Mouse (Mus musculus) limb, embryonic 10.5 days (tissue): ENCODE results near the gene Tbr1. TPM values are rescaled to one million over a fixed set of nuclear protein-coding genes. Genes with fewer than 3 reads are reported as not detected.
A peak's percentile ranks its signal among the peaks of the same experiment; 100 is the strongest.

Experiments used
- DNase-seq: peaks from one replicate; pipeline ENCODE4 v3.0.0-alpha.2; 2017; ENCODE audit warnings: low spot score
- H3K27ac ChIP-seq: fragments of 300-500 bp; sonication (generic); 2 replicates; pipeline ENCODE4 v1.5.1; 2016; ENCODE audit warnings: mild to moderate bottlenecking
- H3K27me3 ChIP-seq: fragments of 300-500 bp; sonication (generic); 2 replicates; pipeline ENCODE4 v1.6.1; 2016; ENCODE audit warnings: low read depth, mild to moderate bottlenecking; ENCODE audit not compliant: poor library complexity, severe bottlenecking
- H3K36me3 ChIP-seq: fragments of 300-500 bp; sonication (generic); 2 replicates; pipeline ENCODE4 v1.6.1; 2016; ENCODE audit warnings: mild to moderate bottlenecking, moderate library complexity
- H3K4me1 ChIP-seq: fragments of 300-500 bp; sonication (generic); 2 replicates; pipeline ENCODE4 v1.6.1; 2016
- H3K4me3 ChIP-seq: fragments of 300-500 bp; sonication (generic); 2 replicates; pipeline ENCODE4 v1.5.1; 2016; ENCODE audit warnings: mild to moderate bottlenecking, moderate library complexity
- H3K9me3 ChIP-seq: fragments of 300-500 bp; sonication (generic); replicated peaks from 2 replicates; pipeline ENCODE4 v1.6.1; 2016; ENCODE audit warnings: mild to moderate bottlenecking
- WGBS: fragments of 180-500 bp; shearing (Covaris S2); methylation state at CpG from one replicate; pipeline ENCODE4 v1.1.7; 2016; 5-methylcytosine and 5-hydroxymethylcytosine counted together
- polyA plus RNA-seq: library from polyadenylated mRNA; unstranded; fragments of >200 nt; fragmentation: Nextera tagmentation; extraction: Ambion mirVana; gene quantifications from 2 replicates; pipeline ENCODE4 v1.2.1, GENCODE M21; 2016

Tbr1 gene
- 0.04 and 0.10 TPM in 2 replicates for polyA plus RNA-seq

DNA sequence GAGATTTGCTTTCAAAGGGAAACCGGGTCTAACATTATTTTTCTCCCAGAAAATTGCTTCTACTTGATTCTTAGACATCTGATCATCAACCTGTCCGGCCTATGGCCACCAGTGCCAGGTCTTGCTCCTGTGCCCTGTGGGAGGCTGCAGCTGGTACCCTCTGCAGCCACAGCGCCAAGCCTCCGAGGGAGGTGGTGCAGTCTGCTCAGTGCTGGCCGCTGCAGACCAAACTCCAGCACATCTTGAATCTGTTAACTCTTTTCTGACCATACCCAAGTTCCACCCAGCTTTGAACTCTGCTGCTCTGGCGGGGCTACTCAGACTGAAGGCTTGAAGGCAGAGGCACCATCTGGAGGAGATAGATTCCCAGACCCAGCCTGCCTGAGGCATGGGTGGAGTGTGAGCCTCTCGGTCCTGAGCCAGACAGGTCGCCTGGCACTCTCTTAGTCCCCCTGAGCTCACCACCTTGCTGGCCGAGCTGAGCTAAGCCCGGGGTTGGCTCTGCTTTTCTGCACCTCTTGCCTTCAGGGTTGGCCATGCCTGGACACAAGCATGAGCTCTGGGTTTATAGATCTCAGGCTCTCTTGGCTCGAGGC, at the start of gene Tbr1:
Gene Tbr1, plus strand, starts transcription at position 275 of the 596 bp plus-strand sequence.
- Histone ChIP-seq H3K36me3 (peaks cover 8% of the 10 kb centered on the region; the same call in 1 of the 2 replicates), H3K4me1 (peaks cover 34% of the 10 kb centered on the region), H3K4me3 (no peak within 1 kb of the TSS; the same call in 1 of the 2 replicates), H3K27ac (no peak within 1 kb of the TSS), H3K9me3 (no peaks in the 10 kb centered on the region), H3K27me3 (peaks cover 66% of the 10 kb centered on the region)
- peak; percentile 63 for DNase-seq
- 2% methylated on average over 11 of the region's 11 CpGs for WGBS

DNA sequence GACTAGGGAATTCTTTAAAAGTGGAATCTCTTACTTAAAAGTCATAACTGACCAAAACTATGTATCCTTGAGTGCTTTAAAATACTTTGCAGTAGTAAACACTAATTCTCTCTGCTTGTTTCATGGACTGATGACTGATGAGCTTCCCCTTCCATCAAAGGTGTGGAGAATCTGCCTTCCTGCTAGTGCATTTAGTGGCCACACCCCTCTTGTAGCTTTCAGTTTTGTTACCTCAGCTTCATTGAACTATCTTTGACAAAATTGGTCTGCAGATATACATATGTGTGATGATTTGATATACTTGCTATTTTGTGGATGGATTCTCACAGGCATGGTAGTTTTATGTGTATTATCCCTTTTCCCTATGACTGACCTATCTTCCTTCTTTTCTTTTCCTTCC, 47.7 kb upstream of the Tbr1 start:
- H3K9me3 ChIP-seq = no peaks in the 10 kb centered on the region
- DNase-seq = no peak

DNA sequence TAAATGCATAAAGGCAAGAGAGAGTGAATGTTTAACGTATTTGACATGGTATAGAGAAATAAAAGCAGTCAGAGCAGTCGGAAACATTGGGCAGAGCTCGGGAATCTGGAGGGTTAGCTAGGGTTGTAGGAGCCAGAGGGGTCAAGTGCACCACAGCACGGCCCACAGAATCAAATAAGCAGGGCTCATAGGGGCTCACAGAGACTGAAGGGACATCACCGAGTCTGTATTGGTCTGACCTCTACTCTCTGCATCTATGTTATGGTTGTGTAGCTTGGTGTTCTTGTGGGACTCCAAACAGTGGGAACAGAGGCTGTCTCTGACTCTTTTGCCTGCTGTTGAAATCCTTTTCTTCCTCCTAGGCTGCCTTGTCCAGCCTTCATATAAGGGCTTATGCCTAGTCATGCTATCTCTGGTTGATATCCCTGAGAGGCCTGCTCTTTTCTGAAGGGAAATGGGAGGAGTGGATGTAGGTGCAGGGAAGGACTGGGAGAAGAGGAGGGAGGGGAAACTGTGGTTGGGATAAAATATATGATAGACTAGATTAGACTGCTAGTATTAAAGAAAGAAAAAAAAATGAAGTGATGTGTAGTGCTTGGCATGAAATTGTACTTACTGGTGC, 43.4 kb upstream of the Tbr1 start:
- Histone ChIP-seq H3K9me3 (no peaks in the 10 kb centered on the region), H3K36me3 (0 out of 2 replicates have a peak, but pooled peaks cover 4% of the 10 kb centered on the region), H3K27ac (no peak overlapping the region), H3K4me1 (no peaks in the 10 kb centered on the region; the same call in 1 of the 2 replicates), H3K27me3 (no peaks in the 10 kb centered on the region), H3K4me3 (no peak overlapping the region)
- WGBS = 86% methylated on average over 5 of the region's 5 CpGs
- DNase-seq = no peak

More for the DNA sequence above, 47.7 kb upstream of the Tbr1 start:
- H3K4me3 ChIP-seq = no peak overlapping the region
- no peaks in the 10 kb centered on the region for H3K27me3 ChIP-seq
- H3K27ac ChIP-seq = no peak overlapping the region
- peaks cover 11% of the 10 kb centered on the region for H3K4me1 ChIP-seq
- H3K36me3 ChIP-seq = no peaks in the 10 kb centered on the region

DNA sequence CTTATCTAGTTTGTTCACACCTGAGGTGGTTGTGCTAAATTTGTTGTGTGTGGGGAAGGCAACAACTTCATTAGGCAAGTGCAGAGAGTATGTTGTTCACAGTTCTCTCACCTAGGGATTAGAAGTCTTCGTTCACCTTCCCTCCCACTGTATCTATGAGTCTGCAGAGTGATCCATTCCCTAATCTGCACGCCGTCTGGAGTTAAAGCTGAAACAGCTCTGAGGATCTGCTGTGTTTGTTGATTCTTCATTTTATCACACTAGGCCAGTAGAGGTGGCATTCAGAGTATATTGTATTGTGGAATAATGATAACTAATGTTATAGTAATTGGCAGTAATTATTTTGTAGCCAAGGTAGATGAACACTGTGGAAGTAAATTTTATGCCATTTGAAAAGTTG, 42.7 kb upstream of the Tbr1 start:
- Histone ChIP-seq H3K4me3 (no peak overlapping the region), H3K36me3 (peaks cover 8% of the 10 kb centered on the region; the same call in 1 of the 2 replicates), H3K4me1 (peaks cover 4% of the 10 kb centered on the region; the same call in 1 of the 2 replicates), H3K27ac (no peak overlapping the region), H3K9me3 (no peaks in the 10 kb centered on the region), H3K27me3 (no peaks in the 10 kb centered on the region)
- WGBS = 94% methylated on average over 3 of the region's 3 CpGs
- DNase-seq = no peak

DNA sequence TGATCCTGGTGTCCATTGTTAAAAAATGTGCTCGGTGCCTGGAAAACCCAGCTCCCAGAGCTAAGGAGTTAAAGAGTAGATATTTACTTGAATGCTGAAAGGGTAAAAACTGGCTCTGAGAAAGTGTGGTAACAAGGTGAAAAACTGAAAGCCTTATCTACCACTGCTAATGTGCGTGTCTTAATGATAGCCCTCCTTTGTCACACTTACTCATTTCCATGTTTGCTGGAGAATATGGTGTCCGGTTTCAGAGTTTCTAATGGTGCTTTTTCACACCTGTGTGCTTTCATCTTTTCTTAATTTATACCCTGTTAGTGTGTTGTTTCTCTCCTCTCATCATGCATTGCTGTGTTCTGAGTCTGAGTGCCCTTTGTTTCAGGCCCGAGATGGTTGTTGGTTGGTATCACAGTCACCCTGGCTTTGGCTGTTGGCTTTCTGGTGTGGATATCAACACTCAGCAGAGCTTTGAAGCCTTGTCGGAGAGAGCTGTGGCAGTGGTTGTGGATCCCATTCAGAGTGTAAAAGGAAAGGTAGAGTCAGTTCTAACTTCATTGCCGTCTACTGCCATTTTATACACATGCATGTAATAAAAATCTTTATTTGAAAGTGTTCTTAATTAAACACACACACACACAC, 38.1 kb upstream of the Tbr1 start:
- Histone ChIP-seq H3K4me3 (no peak overlapping the region), H3K9me3 (no peaks in the 10 kb centered on the region), H3K4me1 (peaks cover 4% of the 10 kb centered on the region; the same call in 1 of the 2 replicates), H3K36me3 (peaks cover 8% of the 10 kb centered on the region; the same call in 1 of the 2 replicates), H3K27ac (no peak overlapping the region), H3K27me3 (no peaks in the 10 kb centered on the region)
- DNase-seq = no peak
- WGBS = 71% methylated on average over 6 of the region's 6 CpGs

DNA sequence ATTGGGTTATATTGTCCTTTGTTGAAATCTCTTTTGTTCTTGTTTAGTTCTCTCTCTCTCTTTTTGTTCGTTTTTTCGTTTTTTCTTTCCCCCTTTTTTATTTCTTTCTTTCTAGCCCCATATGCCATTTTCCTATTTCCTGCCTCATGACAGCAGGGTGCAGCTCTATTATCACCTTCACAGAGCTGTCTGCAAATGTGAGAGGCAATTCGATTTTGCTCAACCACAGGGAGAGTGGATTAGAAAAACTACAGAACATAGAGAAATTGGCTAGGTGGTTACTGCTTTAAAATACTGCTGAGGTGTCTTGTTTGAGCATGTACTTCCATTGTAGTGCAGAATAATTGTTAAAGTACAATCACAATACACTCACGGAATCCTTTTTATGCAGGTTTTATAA, 37.2 kb upstream of the Tbr1 start:
- peaks cover 4% of the 10 kb centered on the region; the same call in 1 of the 2 replicates for H3K4me1 ChIP-seq
- DNase-seq = no peak
- 80% methylated on average over 4 of the region's 4 CpGs for WGBS
- H3K4me3 ChIP-seq = no peak overlapping the region
- no peaks in the 10 kb centered on the region for H3K9me3 ChIP-seq
- H3K27ac ChIP-seq = no peak overlapping the region
- H3K27me3 ChIP-seq = no peaks in the 10 kb centered on the region
- H3K36me3 ChIP-seq = peaks cover 8% of the 10 kb centered on the region; the same call in 1 of the 2 replicates

DNA sequence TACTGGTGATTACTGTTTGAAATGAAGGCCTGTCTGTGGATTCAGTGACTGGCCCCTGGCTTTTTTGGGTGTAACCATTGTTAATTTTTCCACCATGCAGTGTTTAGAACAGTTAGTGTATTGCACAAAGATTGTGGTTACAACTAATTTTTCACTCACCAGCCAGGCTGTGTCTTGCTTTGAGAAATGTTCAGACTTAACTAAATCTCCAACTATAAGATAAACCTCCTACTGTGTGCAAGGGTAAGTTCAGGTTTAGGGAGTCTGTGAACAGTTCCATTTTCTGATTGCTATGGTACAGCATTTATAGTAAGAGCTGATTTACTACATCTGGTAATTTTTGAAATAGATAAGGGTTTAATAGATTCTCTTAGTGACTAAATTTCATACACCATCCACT, 21.9 kb upstream of the Tbr1 start:
- no peak overlapping the region for H3K4me3 ChIP-seq
- DNase-seq = no peak
- H3K9me3 ChIP-seq = no peaks in the 10 kb centered on the region
- peaks cover 40% of the 10 kb centered on the region for H3K36me3 ChIP-seq
- H3K27ac ChIP-seq = no peak overlapping the region
- no peaks in the 10 kb centered on the region for H3K27me3 ChIP-seq
- H3K4me1 ChIP-seq = no peaks in the 10 kb centered on the region

DNA sequence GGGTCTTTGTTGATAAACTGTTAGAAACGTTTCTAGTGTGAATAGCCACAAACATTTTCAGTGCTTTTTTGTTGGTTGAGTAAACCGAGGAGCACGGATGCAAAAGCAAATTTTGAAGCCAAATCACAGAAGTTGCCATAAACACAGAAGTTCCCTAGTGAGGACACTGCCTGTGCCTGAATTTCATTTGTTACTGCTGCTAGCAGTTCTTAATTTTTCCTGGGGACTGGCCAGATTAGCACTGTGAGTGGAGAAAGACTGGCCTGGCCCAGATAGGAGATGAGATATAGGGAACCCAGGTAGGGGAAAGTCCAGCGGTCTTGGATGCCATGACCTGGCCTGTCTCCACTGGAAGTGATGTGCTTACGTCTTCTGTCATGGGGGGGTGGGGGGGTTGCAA, 7.8 kb upstream of the Tbr1 start:
- Histone ChIP-seq H3K36me3 (peaks cover 6% of the 10 kb centered on the region; the same call in 1 of the 2 replicates), H3K27me3 (no peaks in the 10 kb centered on the region), H3K4me3 (no peak overlapping the region), H3K27ac (no peak overlapping the region), H3K4me1 (no peaks in the 10 kb centered on the region), H3K9me3 (no peaks in the 10 kb centered on the region)
- 82% methylated on average over 5 of the region's 5 CpGs for WGBS
- DNase-seq = no peak

DNA sequence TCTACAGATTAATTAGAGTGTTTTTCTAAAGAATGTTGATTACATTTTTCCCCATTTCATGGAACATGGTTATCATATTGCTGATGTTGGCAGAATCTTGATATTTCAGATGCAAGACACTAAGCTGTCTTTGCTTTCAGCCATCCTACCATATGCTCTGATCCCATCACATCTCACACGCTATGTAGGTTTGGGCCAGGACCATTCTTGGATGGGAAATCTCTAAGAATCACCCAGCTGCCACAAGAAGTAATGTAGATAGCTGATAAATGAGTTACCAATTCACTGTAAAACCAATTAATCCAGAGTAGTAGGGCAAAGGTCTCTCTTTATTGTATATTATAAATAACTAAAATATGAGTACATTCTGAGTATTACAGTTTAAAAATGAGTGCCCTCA, 4.7 kb upstream of the Tbr1 start:
- peaks cover 8% of the 10 kb centered on the region; the same call in 1 of the 2 replicates for H3K36me3 ChIP-seq
- H3K4me3 ChIP-seq = no peak overlapping the region
- peaks cover 19% of the 10 kb centered on the region for H3K27me3 ChIP-seq
- H3K4me1 ChIP-seq = peaks cover 9% of the 10 kb centered on the region
- no peaks in the 10 kb centered on the region for H3K9me3 ChIP-seq
- H3K27ac ChIP-seq = no peak overlapping the region
- 95% methylated on average over 1 of the region's 1 CpGs for WGBS
- DNase-seq = no peak

DNA sequence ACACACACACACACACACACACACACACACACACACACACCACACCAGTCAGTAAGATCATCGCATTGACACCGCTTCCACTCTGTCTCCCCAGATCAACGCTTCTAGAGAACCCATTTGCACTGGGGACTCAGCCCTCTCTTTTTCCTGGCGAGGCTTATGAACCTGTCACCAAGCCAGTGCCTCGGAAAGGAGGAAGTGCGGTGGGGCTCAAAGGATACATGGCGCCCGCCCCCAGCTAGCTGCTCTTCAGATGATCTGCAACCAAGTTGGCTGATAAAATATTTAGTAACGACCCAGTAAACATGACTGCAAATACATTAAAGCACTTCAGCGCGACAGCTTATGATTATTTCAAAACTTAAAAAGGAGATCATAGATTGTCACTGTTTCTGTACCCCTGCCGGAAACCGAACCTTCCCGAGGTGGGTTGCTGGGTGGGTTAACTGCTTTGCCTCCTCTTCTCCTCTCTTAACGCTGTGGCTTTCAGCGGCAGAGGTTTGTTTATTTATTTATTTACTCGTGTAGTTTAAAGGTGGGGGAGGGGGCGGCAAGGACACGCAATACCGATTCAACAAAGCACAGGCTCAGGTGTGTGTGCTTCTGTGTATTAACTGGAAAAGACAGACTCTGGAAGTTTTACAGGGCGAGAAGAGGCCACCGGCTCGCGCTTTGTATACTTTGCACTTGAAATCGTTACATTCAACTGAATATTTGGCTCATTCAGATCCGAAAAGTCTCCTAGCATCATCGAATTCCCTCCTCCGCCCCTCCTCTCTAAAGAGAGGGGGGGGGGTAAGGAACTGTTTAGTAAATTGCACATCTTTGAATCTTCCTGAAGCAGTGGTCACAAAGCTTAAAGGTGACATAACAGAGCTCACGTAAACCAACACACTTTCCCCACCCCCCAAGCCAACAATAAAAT, 975 bp downstream of the Tbr1 start:
- Histone ChIP-seq H3K4me1 (peaks cover 34% of the 10 kb centered on the region), H3K36me3 (peaks cover 8% of the 10 kb centered on the region; the same call in 1 of the 2 replicates), H3K9me3 (no peaks in the 10 kb centered on the region), H3K27ac (no peak overlapping the region), H3K4me3 (no peak overlapping the region), H3K27me3 (peaks cover 76% of the 10 kb centered on the region)
- peak; percentile 38 for DNase-seq
- WGBS = 2% methylated on average over 29 of the region's 29 CpGs

DNA sequence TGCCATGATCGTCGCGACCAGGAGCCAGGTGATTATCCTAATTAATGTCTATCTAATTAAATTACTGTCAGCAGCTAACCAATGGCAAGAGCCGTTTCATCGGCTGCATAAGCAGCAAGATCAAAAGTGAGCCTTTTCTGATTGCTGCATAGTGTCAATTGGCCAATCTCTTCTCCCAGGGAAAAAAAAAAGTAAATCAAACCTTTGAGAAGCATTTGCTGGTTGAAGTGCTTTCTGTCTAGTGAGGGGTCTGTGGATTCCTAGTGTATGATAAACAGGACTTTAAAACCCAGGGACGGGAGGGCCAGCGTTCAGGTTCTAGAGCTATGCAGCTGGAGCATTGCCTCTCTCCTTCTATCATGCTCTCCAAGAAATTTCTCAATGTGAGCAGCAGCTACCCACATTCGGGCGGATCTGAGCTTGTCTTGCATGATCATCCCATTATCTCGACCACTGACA, 1.7 kb downstream of the Tbr1 start:
- Histone ChIP-seq H3K4me3 (no peak overlapping the region), H3K36me3 (peaks cover 8% of the 10 kb centered on the region; the same call in 1 of the 2 replicates), H3K9me3 (no peaks in the 10 kb centered on the region), H3K27me3 (peaks cover 83% of the 10 kb centered on the region), H3K27ac (no peak overlapping the region), H3K4me1 (peaks cover 34% of the 10 kb centered on the region)
- 1% methylated on average over 10 of the region's 10 CpGs for WGBS
- DNase-seq = no peak

DNA sequence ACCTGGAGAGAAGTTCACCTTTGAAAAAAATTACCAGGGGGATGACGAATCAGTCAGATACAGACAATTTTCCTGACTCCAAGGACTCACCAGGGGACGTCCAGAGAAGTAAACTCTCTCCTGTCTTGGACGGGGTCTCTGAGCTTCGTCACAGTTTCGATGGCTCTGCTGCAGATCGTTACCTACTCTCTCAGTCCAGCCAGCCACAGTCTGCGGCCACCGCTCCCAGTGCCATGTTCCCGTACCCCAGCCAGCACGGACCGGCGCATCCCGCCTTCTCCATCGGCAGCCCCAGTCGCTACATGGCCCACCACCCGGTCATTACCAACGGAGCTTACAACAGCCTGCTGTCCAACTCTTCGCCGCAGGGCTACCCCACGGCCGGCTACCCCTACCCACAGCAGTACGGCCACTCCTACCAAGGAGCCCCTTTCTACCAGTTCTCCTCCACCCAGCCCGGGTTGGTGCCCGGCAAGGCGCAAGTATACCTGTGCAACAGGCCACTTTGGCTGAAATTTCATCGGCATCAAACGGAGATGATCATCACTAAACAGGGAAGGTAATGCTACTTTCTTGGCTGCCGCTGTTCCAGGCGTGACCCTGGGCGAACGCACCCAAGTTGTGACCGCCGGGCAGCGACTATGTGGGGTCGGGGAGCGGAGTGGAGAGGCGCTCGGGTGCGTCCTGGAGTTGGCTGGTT, 2.3 kb downstream of the Tbr1 start:
- under 1% methylated on average over 39 of the region's 39 CpGs for WGBS
- H3K9me3 ChIP-seq = no peaks in the 10 kb centered on the region
- H3K27me3 ChIP-seq = peaks cover 89% of the 10 kb centered on the region
- no peak overlapping the region for H3K27ac ChIP-seq
- H3K4me3 ChIP-seq = peak overlapping the region; percentile 22; the same call in 1 of the 2 replicates
- peak; percentile 73 for DNase-seq
- peaks cover 6% of the 10 kb centered on the region; the same call in 1 of the 2 replicates for H3K36me3 ChIP-seq
- peaks cover 34% of the 10 kb centered on the region for H3K4me1 ChIP-seq
